Mouse (Mus musculus) gastrocnemius, postnatal 25 days (tissue): Measurements from ENCODE around the gene Rps27rt. TPM values are rescaled to one million over a fixed set of nuclear protein-coding genes. Genes with fewer than 3 reads are reported as not detected.

Experiments
- total RNA-seq, 2 experiments: library from RNA; stranded (reverse); gene quantifications; 1 replicate in 1 of 2; 2 replicates in 1 of 2; pipeline ENCODE4 v1.2.3; 2021

The Rps27rt gene
- total RNA-seq, 2 experiments from 2014 or later, result 11.9 to 22.3 TPM

Other genes with a start within 250 kb of the Rps27rt start
- 1 to 10 TPM; 4.2 to 5.8 TPM for gene Cmtm7, start 200.9 kb downstream of the Rps27rt start, total RNA-seq
- gene Cmtm8, start 138.6 kb downstream of the Rps27rt start, total RNA-seq, result 1 to 10 TPM; 1.9 to 2.2 TPM
- gene Gpd1l, start 48.8 kb downstream of the Rps27rt start, total RNA-seq, result 10 to 100 TPM; 17.6 to 18.4 TPM
- 1 to 10 TPM; 3.2 to 3.6 TPM for gene Osbpl10, start 4.2 kb downstream of the Rps27rt start, total RNA-seq